Mouse (Mus musculus) WW6 (cell line): ENCODE data around the gene Tnks2.

Experiments
- DNase-seq: peaks from one replicate; pipeline ENCODE4 v3.0.0-alpha.2; 2013; ENCODE audit warnings: low read depth, low spot score

Tnks2 gene

GRCm38 (mm10) chr19:36932613-36933012 lies 98.6 kb downstream of the Tnks2 start:
- DNase-seq, result no peak

DNA sequence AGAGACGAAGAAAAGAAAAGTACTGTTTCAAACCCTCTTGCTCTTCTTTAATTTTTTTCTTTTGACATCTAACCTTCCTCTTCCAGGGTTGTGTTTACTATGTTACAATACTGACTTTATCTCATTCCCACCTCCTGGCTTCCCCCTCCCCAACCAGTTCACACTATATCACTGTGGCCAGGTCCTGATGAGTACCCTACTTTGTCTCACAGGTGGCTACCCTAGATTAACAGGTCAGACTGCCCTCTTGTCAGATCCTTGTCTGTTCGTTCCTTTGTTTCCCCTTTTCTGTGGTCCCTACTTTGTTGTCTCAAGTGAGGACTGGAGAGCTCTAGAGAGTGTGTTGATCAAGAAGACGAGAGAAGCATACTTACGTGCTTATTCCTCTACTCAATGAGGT lies 102.3 kb downstream of the Tnks2 start:
- DNase-seq, result no peak

DNA sequence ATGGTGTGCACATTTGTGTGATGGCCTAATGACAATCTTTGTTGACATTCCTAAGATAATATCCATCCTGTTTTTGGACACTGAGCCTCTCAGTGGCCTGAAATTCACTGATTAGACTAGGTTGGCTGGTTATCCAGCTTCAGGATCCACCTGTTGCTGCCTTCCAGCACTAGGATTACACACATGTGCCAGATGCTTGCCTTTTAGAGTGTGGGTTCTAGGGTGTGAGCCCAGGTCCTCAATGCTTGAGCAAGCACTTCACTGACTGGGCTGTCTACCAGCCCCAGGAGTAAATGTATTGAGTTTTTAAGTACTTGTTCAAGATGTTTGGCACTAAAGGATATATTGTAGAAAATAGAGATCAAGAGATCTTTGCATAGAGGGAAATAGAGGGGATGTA lies 104.0 kb downstream of the Tnks2 start:
- no peak for DNase-seq

DNA sequence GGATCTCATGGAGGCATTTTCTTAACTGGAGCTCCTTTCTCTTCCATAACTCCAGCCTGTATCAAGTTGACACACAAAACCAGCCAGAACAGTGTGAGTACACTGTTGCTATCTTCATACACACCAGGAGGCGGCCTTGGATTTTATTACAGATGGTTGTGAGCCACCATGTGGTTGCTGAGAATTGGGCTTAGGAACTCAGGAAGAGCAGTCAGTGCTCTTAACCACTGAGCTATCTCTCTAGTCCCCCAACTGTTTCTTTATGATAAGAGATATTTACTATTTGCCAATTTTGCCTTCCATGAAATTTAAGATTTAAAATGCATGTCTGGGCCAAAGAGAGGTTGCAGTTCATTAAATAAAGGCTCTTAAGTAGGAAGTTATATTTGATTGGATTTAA lies 106.0 kb downstream of the Tnks2 start:
- DNase-seq, result no peak
